ENCODE assay signal across 22 mouse cellular contexts in the genomic region with DNA sequence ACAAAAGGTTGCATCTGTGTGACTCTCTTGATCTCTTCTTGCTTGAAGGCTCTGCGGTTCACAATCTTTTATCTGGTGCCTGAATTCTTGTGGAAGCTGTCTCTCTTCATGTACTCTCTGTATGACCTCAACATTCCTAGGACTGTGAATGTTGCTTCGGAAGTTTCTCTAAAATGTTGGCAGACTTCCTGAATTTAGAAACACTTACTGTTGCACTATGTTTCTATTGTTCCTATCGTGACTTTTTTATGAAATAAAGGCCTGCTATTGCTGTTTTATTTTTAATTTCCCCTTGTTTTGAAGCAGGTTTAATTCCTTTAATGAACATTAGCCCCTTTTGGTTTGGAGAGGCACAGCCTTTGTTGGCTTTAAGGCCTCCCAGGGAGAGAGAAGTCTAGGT.
A peak's percentile ranks its signal among the peaks of the same experiment; 100 is the strongest.
DNase-seq lines count a peak whose midpoint lies in the region; ATAC-seq and TF ChIP-seq lines count a peak whose summit lies in the region.
"Had no signal": no experiment of that assay in that cellular context is flagged by ENCODE, and none has a peak within 500 bp of the region (broad histone marks: within the 10 kb centered on the region; RNA-seq: fewer than 3 reads in every experiment).

No protein-coding gene starts in this region.

- TF ChIP-seq EP300 in heart, adult 2 months (IDR thresholded peaks at IDR 0.05; ENCODE audit: insufficient read depth, low read depth, low read length): no peak

- TF ChIP-seq POLR2A in heart, adult 2 months (IDR thresholded peaks at IDR 0.05; ENCODE audit: insufficient read depth, low read depth, low read length): no peak

- H3K27ac ChIP-seq in heart, embryonic 15.5 days: 0 out of 2 replicates have a peak overlapping the region, but pooled peaks have one; percentile 16
- no peak overlapping the region for H3K27ac ChIP-seq in heart, adult 2 months
- H3K27ac ChIP-seq in kidney, embryonic 14.5 days (ENCODE audit: low read depth, low read length): peak overlapping the region; percentile 24; the same call in 1 of the 2 replicates
- H3K27ac ChIP-seq: embryonic facial prominence, embryonic 12.5 days; forebrain, embryonic 13.5 days; heart, embryonic 10.5 days; hindbrain, embryonic 15.5 days; limb, embryonic 13.5 days; liver, embryonic 12.5 days; midbrain, embryonic 13.5 days; stomach, postnatal 0 days had no signal

- no peak overlapping the region for H3K4me3 ChIP-seq in heart, embryonic 15.5 days
- H3K4me3 ChIP-seq in heart, adult 2 months: no peak overlapping the region
- no peak overlapping the region for H3K4me3 ChIP-seq in kidney, embryonic 14.5 days (ENCODE audit: low read length)
- H3K4me3 ChIP-seq: embryonic facial prominence, embryonic 12.5 days; forebrain, embryonic 13.5 days; heart, embryonic 10.5 days; hindbrain, embryonic 15.5 days; limb, embryonic 13.5 days; liver, embryonic 12.5 days; megakaryocyte, embryonic 14.5 days; midbrain, embryonic 13.5 days had no signal

- H3K4me1 ChIP-seq in heart, embryonic 15.5 days (replicated peaks): no peaks in the 10 kb centered on the region; the same call in 1 of the 2 replicates
- no peaks in the 10 kb centered on the region for H3K4me1 ChIP-seq in heart, adult 2 months (ENCODE audit: control insufficient read depth, insufficient read depth, low read length)
- H3K4me1 ChIP-seq in kidney, embryonic 14.5 days (ENCODE audit: control insufficient read depth, insufficient read depth, low read length): no peaks in the 10 kb centered on the region
- H3K4me1 ChIP-seq: embryonic facial prominence, embryonic 12.5 days; heart, embryonic 10.5 days; limb, embryonic 13.5 days; liver, embryonic 12.5 days; megakaryocyte, embryonic 14.5 days had no signal

- no peak for ATAC-seq in heart, embryonic 15.5 days (replicated peaks; ENCODE audit: insufficient number of reproducible peaks, insufficient read depth, low FRiP score, low read depth)
- ATAC-seq in kidney, embryonic 14.5 days (ENCODE audit: low FRiP score, low TSS enrichment): no peak
- ATAC-seq: forebrain, embryonic 13.5 days; liver, embryonic 12.5 days; midbrain, embryonic 13.5 days had no signal

- H3K36me3 ChIP-seq in heart, embryonic 15.5 days: no peaks in the 10 kb centered on the region
- no peaks in the 10 kb centered on the region for H3K36me3 ChIP-seq in heart, adult 2 months (ENCODE audit: control insufficient read depth, insufficient read depth, low read length)
- H3K36me3 ChIP-seq in kidney, embryonic 14.5 days (ENCODE audit: control insufficient read depth, insufficient read depth, low read length): no peaks in the 10 kb centered on the region
- H3K36me3 ChIP-seq: embryonic facial prominence, embryonic 12.5 days; heart, embryonic 10.5 days; hindbrain, embryonic 15.5 days; limb, embryonic 13.5 days; liver, embryonic 12.5 days; midbrain, embryonic 13.5 days had no signal

- no peak for TF ChIP-seq CTCF in heart, adult 2 months (IDR thresholded peaks at IDR 0.05)

- WGBS in heart, embryonic 15.5 days: 27% methylated on average over 3 of the region's 3 CpGs
- 20% methylated on average over 3 of the region's 3 CpGs for WGBS in heart, adult 2 months
- WGBS in kidney, embryonic 14.5 days: 59% methylated on average over 3 of the region's 3 CpGs

- H3K4me2 ChIP-seq in heart, embryonic 15.5 days: no peak overlapping the region
- H3K4me2 ChIP-seq in kidney, embryonic 14.5 days (replicated peaks; ENCODE audit: low read depth, low read length): no peak overlapping the region
- H3K4me2 ChIP-seq: embryonic facial prominence, embryonic 12.5 days; forebrain, embryonic 13.5 days; hindbrain, embryonic 15.5 days; limb, embryonic 13.5 days; liver, embryonic 12.5 days; midbrain, embryonic 13.5 days had no signal

- DNase-seq in heart, adult 2 months: no peak
- no peak for DNase-seq in kidney, adult 11 months
- peak; percentile 2 for DNase-seq in lung, postnatal 25 days (ENCODE audit: low spot score)
- no peak for DNase-seq in lung, postnatal 14 days
- no peak for DNase-seq in left cerebral cortex, postnatal 25 days (ENCODE audit: low spot score in 2 of 2)
- DNase-seq: adrenal gland, adult 8-10 months; cerebellum, adult 18-20 months; cerebellum, postnatal 14 days; gastrocnemius, postnatal 36 days; right cerebral cortex, postnatal 14 days; thymus, adult 2 months had no signal

- no peaks in the 10 kb centered on the region for H3K79me2 ChIP-seq in heart, adult 2 months (replicated peaks; ENCODE audit: control insufficient read depth, insufficient read depth, low read length)

- H3K9me3 ChIP-seq in heart, embryonic 15.5 days (replicated peaks): no peaks in the 10 kb centered on the region
- no peaks in the 10 kb centered on the region for H3K9me3 ChIP-seq in kidney, embryonic 14.5 days (ENCODE audit: control insufficient read depth, low read length)
- H3K9me3 ChIP-seq: embryonic facial prominence, embryonic 12.5 days; forebrain, embryonic 13.5 days; heart, embryonic 10.5 days; hindbrain, embryonic 15.5 days; limb, embryonic 13.5 days; liver, embryonic 12.5 days; megakaryocyte, embryonic 14.5 days; midbrain, embryonic 13.5 days had no signal

- intact Hi-C loops in heart, adult 2 months (cut with DNase I): no loop called here
- intact Hi-C loops in left cerebral cortex, postnatal 25 days (cut with DNase I): no loop called here

- no peak overlapping the region for H3K9ac ChIP-seq in heart, embryonic 15.5 days
- no peak overlapping the region for H3K9ac ChIP-seq in heart, adult 2 months (ENCODE audit: low read depth, low read length)
- no peak overlapping the region for H3K9ac ChIP-seq in kidney, embryonic 14.5 days (ENCODE audit: low read depth, low read length)
- H3K9ac ChIP-seq: embryonic facial prominence, embryonic 12.5 days; forebrain, embryonic 13.5 days; hindbrain, embryonic 15.5 days; limb, embryonic 13.5 days; liver, embryonic 12.5 days; midbrain, embryonic 13.5 days had no signal

- H3K27me3 ChIP-seq in heart, embryonic 15.5 days: no peaks in the 10 kb centered on the region
- no peaks in the 10 kb centered on the region for H3K27me3 ChIP-seq in heart, adult 2 months (ENCODE audit: control insufficient read depth, insufficient read depth, low read length)
- H3K27me3 ChIP-seq in kidney, embryonic 14.5 days (ENCODE audit: control insufficient read depth, insufficient read depth, low read length): no peaks in the 10 kb centered on the region
- H3K27me3 ChIP-seq: embryonic facial prominence, embryonic 12.5 days; forebrain, embryonic 13.5 days; hindbrain, embryonic 15.5 days; limb, embryonic 13.5 days; liver, embryonic 12.5 days; megakaryocyte, embryonic 14.5 days; midbrain, embryonic 13.5 days had no signal
